Mouse (Mus musculus) urinary bladder, adult 18-20 months (tissue): ENCODE measurements around the gene Adora3.
"Not testable (repeated sequence)": the region's sequence is repeated elsewhere in the genome, so short reads cannot be mapped to it uniquely, and the experiment has no call there.

Experiments
- DNase-seq, 2 experiments: peaks; one replicate each; pipeline ENCODE4 v3.0.0; 2022; ENCODE audit warnings: low spot score in 2 of 2, mixed read lengths in 2 of 2

Gene Adora3

DNA sequence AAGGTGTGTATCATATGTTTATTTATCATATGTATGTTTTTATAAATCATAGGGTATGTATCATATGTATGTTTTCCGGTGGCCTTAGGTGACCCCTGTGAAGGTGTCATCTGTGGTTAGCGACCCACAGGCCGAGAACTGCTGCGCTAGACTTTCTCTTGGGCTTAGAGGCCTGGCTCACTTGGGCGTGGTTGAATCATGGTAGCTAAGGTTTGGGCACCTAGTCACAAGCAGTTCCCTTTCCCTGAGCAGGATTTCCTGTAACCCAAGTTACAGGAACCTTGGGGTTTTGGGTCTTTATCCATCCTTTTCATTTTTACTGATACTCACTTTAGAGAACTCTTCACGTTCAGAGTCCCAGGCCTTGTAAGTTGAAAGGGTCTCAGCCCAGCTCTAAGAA, 29.6 kb downstream of the Adora3 start:
- no peak for DNase-seq

DNA sequence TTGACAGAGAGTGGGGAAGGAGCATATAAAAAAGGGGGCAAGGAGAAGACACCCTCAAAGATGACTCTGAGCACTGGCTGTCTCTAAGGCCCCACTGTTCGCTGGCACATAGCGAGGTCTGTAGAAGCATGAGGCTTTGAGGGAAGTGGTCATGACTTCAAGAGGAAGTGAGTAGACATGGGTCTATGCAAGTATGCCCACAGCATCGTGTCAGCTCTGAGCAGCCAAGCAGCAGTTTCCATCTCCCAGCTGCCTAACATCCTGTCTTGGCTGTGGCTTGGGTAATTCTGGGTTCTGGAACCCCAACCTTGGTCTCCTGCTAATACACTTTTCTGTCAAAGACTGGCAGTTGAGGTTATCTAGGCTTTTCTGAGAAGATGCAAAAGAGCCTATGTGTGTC, 30.1 kb downstream of the Adora3 start:
- no peak for DNase-seq

DNA sequence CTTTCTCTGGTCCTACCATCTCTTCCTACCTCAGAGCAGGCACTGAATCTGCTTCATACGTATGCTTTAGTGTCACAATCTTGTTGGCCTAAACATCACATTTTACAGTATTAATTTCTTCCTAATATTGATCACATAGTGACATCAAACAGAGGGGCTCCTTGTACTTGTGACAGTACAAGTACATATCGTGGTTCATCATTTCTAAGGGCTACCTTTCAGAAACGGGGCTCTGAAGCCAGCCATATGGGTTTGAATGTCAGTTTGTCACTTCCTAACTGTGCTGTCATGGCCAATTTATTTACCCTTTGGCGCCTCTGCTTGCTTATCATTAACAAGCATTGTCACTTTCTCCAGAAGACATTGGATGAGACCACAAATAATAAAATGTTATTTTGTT, 30.8 kb downstream of the Adora3 start:
- no peak for DNase-seq

DNA sequence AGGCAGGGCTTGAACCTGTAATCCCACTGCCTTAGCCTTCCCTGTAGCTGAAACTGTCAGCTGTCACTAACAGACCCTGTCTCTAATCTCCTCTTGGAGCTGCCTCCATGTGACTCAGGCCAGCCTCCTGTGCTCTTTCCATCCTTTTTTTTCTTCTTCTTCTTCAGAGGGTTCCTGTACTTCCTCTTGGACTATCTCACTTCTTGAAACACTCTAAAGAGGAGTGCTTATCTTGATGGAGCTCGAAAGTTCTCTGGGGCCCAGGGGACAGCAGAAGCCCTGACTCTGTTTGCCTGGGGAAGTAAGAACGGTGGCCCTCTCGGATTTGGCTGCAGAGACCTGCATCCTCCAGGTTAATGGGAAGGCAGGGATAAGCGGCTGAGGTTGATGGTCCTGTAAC, 33.6 kb downstream of the Adora3 start:
- no peak for DNase-seq

DNA sequence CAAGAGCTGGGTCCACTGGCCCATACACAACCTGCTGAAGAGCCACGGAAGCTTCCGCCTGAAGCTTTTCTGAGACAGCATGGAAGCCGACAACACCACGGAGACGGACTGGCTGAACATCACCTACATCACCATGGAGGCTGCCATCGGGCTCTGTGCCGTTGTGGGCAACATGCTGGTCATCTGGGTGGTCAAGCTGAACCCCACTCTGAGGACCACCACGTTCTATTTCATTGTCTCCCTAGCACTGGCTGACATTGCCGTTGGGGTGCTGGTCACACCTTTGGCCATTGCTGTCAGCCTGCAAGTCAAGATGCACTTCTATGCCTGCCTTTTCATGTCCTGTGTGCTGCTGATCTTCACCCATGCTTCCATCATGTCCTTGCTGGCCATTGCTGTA, 34.1 kb downstream of the Adora3 start:
- no peak for DNase-seq

DNA sequence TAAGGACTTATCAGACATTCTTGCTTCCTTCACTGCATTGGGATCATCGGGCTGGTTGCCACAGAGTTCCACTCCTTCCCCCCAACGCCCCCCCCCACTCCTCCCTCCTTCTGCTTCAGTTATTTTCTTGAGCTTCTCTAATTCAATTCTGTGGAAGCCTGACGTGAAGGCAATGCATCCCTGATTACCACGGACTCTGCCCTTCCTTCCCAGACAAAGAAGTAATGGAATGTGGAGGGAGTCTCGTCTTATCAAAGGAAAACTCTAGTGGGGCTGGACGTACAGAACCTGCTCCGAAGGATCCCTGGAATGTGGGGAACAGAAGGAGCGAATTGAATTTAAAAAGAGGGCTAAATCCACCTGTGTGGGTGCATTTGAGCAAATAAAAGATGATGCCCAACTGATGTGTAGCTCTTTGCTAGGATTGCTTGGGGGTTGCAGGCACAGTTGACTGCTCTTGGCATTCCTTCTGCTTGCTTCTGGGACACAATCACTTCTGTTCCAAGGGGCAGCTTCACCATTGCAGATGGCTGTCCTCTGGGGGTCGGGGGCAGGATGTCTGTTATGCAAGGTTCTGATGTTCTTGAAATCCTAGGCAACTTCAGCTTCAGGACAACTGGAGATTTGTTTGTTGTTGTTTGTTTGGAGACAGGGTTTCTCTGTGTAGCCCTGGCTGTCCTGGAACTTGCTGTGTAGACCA, 37.4 kb downstream of the Adora3 start:
- DNase-seq, result no peak

DNA sequence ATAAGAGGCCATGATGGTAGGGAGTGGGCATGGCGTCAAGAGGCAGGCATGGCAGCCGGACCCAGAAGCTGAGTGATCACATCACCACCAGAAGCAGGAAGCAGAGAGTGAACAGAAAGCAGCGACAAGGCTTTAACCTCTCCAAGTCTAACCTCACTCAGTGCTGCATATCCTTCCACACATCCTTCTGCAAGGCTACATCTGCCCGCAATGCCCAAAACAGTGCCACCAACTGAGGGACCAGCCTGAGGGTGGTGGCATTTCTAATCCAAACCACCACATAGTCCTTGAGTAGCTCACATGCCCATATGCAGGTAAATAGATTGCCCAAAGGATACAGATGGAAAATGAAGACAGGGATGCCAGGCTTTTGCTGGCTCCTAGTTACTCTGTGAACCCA, 38.3 kb downstream of the Adora3 start:
- DNase-seq, result no peak

DNA sequence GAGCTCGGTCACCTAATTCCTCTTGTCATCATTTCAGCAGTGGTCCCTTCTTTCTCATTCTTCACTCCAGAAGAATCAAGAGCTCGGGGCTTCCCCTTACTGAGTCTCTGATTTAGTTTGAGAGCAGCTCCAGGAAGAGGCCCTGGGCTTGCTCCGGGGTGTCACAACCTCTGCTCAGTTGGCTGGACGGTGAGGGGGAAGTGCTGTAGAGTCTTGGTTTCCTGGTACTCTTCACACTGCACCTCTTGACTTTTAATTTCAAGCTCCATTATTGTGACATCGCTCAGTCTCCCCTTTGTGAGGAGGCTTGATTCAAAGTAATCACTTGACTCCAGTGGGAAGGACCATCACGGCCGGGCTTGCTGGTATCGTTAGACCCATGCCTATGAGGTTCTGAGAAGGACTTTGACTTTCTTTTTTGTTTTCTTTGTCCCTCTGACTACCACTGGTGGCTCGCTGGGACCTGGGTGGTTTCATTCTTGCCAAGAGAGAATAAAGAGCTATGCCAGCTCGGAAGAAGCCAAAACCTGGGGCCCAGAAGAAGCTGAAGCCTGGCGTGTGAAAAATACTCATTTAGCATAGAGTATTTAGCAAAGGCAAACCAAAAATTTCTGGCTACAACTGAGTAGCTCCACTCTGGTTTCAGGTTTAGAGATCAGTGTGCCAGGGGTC, 40.0 kb downstream of the Adora3 start:
- DNase-seq, result no peak

DNA sequence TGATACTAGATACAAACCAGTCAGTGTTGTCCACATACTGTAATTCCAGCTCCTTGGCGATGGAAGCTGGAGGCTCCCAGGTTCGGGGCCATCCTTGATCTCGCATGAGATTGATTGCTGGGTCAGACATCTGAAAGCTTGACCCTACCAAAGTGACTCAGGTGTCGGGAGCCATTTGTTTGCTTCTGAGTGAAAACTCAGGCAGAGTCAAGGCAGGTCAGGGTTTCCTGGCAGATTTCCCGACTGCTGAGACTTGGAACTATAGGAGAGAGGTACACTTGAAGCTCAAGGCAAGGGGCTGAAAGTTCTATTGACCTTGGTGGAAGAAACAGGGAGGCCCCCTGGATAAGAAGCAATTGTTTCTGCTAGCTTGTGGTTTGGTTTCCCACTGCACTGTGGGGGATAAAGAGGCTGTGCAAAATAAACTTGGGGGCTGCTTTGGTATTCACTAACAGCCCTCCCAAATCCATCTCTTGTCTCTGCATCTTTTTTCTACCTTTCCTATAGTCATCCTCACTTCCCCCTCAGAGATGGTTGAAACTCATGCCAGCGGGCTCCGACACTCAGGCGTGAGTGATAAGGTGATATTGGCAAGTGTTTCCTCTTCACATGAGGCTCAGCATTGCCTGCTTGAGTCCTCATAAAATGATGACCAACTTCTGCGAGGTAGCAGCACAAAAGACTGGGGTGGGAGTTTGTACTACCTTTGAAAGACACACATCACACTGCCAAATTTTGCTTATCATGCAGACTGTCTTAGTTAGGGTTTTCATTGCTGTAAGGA, 41.6 kb downstream of the Adora3 start:
- DNase-seq, result no peak

DNA sequence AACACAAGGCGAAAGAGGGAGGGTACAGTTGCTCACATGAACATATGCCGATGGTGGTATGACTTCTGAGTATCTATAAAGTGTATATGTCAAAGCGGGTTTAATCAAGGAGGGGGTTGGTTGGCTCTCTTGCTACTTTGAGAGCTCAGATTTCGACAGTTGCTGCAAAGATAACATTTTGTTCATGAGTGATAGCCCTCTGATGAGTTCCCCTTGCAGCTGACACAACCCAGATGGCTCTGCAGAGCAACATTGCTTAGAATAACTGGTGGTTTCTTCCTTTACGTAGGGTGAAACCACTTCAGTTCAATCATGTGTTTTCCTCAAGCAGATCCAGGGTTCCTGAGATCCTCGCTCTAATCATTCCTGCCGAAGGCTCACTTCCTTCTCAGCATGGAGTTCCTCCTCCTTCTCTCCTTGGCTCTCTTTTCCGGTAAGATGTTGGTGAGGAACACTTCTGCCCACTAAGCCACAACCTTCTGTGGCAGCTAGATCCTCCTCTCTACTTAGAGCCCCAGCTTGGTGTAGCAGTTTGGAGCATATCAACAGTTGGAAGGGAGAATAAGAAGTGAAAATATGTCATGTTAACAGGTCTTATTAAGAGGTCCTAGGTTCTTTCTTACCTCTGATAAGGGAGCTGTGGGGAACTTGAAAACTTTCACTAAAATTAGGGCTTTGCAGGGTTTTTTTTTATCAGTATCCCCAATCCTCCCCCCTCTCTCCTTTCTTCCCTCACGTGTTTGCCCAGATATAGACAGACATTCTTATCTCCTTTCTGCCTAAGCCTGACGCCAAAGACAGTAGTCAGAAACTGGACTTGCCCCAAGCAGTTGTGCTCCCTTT, 43.4 kb downstream of the Adora3 start:
- DNase-seq, result no peak

DNA sequence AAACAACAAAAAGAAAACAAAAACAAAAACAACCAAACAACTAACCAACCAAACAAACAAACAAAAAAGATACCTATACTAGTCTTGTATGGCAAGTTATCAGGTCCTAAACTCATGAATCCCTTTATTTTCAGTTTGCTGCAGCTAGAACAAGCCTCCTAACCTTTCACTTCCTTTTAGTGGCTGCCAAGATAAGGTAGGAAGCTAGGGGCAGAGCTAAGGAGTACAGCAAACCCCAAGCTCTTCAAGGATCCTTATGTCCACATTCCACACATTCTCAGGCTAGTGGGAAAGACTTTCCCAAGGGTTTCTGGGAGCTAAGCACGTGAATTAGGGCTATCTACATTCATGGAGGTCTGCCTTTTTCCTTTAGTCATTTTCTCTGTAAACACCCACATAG, 44.6 kb downstream of the Adora3 start:
- no peak for DNase-seq

DNA sequence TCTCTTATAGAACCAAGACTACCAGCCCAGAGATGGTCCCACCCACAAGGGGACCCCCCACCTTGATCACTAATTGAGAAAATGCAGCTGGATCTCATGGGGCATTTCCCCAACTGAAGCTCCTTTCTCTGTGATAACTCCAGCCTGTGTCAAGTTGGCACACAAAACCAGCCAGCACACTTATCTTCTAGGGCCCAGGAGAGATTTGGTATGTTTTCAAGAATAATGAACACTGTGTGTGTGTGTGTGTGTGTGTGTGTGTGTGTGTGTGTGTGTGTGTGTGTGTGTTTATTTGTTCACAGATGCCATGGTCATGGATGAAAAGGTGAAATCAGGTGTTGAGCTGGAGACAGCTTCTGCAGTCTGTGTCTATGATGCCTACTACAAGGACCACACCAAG, 45.8 kb downstream of the Adora3 start:
- not testable (repeated sequence) for DNase-seq

DNA sequence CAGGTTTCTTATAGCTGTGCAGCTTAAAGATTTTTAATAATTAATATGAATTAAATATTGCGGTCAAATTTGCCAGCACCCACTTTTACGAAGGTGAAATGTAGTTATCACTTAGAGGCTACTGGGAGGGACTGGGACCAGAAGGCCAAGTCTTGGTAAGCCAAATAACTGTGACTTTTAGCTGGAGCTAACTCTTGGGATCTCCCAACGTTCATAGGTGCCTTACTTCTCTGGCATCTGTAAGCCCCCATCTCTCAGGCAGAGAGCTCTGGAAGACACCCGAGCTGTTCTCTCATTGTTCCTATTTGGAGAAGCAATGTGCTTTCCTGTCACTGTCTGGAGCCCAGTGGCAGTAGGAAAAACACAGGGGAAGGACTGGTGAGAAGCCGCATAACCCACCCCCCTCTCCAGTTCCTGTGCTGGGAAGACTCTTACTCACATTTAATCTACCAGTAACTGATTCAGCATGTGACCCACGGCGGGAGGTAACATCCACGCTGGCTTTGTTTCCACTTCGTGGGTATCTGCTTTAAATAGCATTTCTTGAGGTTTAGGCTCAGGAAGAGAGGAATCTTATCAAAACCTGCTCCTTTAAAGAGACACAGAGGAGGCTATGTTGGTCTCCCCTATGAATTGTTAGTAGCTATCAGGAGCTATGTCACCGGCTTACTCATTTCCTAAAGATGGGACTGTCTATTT, 47.1 kb downstream of the Adora3 start:
- no peak for DNase-seq

DNA sequence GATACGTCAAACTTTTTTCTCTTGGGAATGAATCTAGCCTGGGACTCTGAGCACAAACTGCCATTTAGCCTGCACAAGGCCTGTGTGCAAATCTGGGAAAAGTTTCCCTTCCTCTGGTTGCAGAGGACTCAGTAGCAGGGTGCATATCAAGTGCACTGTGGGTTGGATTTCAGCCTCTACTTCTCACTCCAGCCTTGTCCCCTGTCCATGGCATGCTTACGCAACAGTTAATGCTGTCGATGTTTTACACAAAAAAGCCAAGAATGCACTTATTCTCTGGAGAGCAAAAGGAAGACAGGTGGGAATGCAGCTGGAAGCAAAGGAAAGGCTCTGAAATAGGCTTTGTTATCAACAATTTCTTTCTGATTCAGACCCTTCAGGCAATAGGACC, 47.7 kb downstream of the Adora3 start:
- DNase-seq, result no peak

DNA sequence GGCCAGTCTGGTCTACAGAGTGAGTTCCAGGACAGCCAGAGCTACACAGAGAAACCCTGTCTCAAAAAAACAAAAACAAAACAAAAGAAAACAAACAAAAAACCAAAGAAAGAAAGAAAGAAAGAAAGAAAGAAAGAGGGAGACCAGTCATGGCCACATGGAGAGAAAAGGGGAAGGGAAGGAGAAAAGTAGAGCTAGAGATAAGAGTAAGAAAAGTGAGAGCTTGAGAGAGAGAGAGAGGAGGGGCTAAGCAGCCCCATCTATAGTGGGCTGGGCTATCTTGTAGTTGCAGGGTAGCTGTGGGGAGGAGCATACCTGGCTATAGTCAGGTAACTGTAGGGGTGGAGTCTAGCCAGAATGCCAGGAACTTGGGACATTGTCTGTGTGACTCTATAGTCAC, 50.1 kb downstream of the Adora3 start:
- DNase-seq, result not testable (repeated sequence)

DNA sequence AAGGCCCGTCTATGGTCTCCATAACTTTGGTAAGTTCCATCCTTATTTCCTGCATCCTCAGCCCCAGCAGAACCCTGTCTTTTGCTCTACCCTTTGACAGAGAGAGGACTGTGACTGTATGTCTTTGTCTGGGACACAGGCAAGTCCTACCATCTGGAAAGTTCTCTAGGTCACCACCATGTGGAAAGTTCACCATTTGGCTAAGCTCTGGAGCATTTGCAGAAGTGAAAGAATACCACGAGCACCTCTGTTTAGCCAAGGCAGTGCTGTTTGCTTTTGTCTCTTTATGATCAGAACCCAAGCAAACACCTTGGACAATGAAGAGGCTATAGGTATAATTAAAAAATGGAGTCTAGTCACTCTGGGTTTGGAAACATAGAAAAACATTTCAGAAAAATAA, 51.3 kb downstream of the Adora3 start:
- DNase-seq, result no peak

DNA sequence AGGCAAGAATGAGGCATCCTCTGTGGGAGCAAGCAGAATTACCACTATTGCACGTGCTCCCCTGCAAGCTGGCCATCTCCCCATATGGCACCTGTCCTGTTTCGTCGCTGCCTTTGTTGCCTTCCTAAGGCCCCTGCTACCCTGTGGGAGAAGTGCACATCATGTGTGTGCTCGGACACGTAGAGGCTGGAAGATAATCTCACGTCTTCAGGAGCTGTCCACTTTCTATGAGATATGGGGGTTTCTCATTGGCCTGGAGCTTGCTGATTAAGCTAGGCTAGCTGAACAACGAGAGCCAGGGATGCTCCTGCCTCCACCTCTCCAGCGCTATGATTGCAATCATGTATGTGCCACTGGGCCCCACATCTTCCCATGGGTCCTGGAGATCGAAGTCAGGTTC, 54.0 kb downstream of the Adora3 start:
- DNase-seq, result no peak

DNA sequence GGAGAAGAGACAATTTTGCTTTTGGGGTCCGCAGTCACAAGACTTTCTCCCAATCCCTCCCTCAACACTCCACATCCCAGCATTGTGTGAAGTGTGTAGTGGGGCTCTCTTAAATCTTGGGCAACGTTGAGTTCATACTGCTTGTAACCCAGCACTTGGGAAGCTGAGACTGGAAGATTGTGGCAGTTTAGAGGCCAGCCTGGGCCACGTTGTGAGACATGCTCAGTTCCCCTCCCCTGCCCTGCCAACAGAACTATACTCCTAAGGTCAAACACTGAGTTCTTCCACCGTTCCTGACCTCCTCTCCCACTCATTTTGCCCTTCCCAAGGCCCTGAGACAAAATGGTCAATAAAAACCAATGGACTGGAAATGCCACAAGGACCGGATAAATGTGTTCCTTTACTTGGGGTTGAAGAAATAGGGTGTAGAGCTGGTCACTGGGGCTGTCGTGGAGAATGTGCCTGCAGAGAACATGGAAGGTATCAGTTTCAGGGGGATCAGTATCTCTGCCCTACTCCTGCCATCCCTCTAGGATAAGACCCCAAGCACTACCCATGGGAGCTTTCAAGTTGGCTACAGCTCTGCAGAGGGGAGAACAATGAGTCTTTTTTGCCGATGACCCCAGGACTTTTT, 57.0 kb downstream of the Adora3 start:
- DNase-seq, result no peak

DNA sequence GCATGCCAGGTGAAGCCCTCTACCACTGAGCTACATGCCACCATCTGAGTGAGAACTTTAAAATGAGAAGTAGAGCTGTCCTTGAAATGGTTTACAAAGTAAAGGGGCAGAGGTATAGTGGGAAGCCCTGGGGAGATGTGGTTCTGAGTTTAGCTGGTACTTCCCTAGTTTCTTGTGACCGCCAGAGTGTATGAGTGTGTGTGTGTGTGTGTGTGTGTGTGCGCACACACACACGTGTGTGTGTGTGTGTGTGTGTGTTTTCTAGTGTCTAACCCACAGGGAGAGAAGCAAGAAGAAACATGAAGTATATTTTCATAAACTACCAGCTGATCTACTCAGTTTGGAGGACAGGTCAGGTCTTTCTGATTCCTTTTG, 57.5 kb downstream of the Adora3 start:
- DNase-seq, result no peak

DNA sequence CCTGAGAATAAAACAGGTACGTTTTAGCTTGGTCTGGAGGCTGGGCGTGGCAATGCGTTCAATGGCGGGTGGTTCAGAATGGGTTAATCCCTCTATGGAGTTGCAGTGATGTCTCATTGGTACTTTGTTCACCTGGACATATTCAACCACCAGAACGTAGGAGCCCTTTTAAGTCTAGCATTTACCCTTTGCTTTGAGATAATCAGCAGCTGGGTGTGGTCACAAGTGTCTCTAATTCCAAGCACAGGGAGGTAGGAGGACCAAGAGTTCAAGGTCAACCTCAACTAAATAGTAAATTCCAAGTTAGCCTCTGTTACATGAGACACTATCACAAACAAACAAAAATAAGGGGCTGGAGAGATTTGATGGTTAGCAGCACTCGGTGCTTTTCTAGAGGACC, 58.1 kb downstream of the Adora3 start:
- no peak for DNase-seq

DNA sequence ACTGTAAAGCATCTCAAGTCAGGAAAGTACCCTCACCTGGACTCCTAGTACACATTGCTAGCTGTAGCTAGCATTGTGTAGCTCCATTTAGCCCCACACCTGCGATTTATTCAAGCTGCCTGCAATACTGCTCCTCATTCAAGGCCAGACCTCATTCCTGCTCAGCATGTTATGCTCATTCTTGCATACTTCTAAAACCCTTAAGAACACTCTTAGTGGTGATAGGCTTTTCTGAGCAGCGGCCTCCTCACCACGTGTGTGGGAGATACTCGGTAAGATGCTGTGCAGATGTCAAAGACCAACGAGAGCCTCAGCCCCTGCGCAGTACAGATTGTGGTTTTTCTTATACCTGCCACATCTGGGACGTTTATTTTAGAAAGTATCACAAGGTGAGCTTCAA, 59.2 kb downstream of the Adora3 start:
- DNase-seq, result no peak
